Mouse (Mus musculus): ENCODE results near the gene Bco1.

DNA sequence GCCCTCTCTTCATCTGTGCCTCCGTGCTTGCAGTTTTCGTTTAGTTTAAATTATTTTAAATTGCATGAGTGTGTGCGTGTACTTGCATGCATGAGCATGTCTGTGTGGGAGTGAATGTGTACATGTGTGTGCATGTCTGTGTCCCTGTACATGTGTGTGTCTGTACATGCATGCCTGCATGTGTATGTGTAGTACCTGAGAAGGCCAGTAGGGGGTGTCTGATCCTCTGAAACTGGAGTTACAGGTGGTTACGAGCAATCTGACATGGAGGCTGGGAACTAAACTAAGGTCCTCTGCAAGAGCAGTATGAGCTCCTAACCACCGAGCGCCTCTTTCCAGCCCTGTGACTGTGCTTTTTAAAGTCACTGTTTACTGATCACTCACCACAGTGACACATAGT is 52.9 kb downstream of the Bco1 start:
- TF ChIP-seq CTCF (IDR thresholded peaks at IDR 0.05; ENCODE audit: borderline replicate concordance, insufficient read depth, low read length) (no peak), POLR2A (IDR thresholded peaks at IDR 0.05; ENCODE audit: low read depth, low read length) (no peak)

All from embryonic fibroblast, embryonic 13.5 days (primary cell).